Mouse (Mus musculus): ENCODE data around the gene Ubb. TPM values are rescaled to one million over a fixed set of nuclear protein-coding genes. Genes with fewer than 3 reads are reported as not detected.
"Not testable (repeated sequence)": the region's sequence is repeated elsewhere in the genome, so short reads cannot be mapped to it uniquely, and the experiment has no call there.

The Ubb gene
- polyA plus RNA-seq (2015; fragmentation: Nextera tagmentation; extraction: Ambion mirVana), result 2,701 and 2,883 TPM in 2 replicates

- peak within 1 kb of the TSS; percentile 98 for H3K27ac ChIP-seq (replicated peaks)
- WGBS, result under 1% methylated on average over 40 of the region's 40 CpGs
- peak within 1 kb of the TSS; percentile 93 for H3K4me2 ChIP-seq
- no peaks in the 10 kb centered on the region for H3K9me3 ChIP-seq
- H3K36me3 ChIP-seq, result peaks cover 29% of the 10 kb centered on the region
- peak within 1 kb of the TSS; percentile 84 for H3K4me3 ChIP-seq
- H3K4me1 ChIP-seq, result peaks cover 35% of the 10 kb centered on the region
- peak; percentile 92 for ATAC-seq (ENCODE audit: extremely low read depth, insufficient number of reproducible peaks, low FRiP score, low TSS enrichment)
- H3K9ac ChIP-seq, result peak within 1 kb of the TSS; percentile 98
- H3K27me3 ChIP-seq (replicated peaks), result no peaks in the 10 kb centered on the region
Measured at GRCm38 (mm10) chr11:62550727-62551225, at the start of gene Ubb. Ubb (plus strand) TSS chr11:62551171.

- Histone ChIP-seq H3K27ac (replicated peaks) (no peak overlapping the region), H3K9me3 (no peaks in the 10 kb centered on the region), H3K4me1 (no peaks in the 10 kb centered on the region), H3K36me3 (peaks cover 1% of the 10 kb centered on the region; the same call in 1 of the 2 replicates), H3K4me2 (no peak overlapping the region), H3K4me3 (no peak overlapping the region), H3K9ac (no peak overlapping the region), H3K27me3 (replicated peaks) (no peaks in the 10 kb centered on the region)
- 83% methylated on average over 4 of the region's 4 CpGs for WGBS
- no peak for ATAC-seq (ENCODE audit: extremely low read depth, insufficient number of reproducible peaks, low FRiP score, low TSS enrichment)
Measured at GRCm38 (mm10) chr11:62507683-62508082, 43.3 kb upstream of the Ubb start.

GRCm38 (mm10) chr11:62508365-62508764, 42.6 kb upstream of the Ubb start:
- H3K4me1 ChIP-seq; H3K4me3 ChIP-seq; H3K9me3 ChIP-seq; H3K27me3 ChIP-seq (replicated peaks); H3K9ac ChIP-seq; ATAC-seq (ENCODE audit: extremely low read depth, insufficient number of reproducible peaks, low FRiP score, low TSS enrichment); H3K27ac ChIP-seq (replicated peaks); H3K4me2 ChIP-seq; H3K36me3 ChIP-seq: not testable (repeated sequence)
- 91% methylated on average over 13 of the region's 13 CpGs for WGBS

- not testable (repeated sequence) for H3K4me3 ChIP-seq; H3K27ac ChIP-seq (replicated peaks); H3K36me3 ChIP-seq; H3K9ac ChIP-seq; H3K4me1 ChIP-seq; H3K4me2 ChIP-seq; H3K27me3 ChIP-seq (replicated peaks); H3K9me3 ChIP-seq; ATAC-seq (ENCODE audit: extremely low read depth, insufficient number of reproducible peaks, low FRiP score, low TSS enrichment)
- 89% methylated on average over 5 of the region's 5 CpGs for WGBS
Measured at GRCm38 (mm10) chr11:62508816-62509215, 42.2 kb upstream of the Ubb start.

GRCm38 (mm10) chr11:62509571-62509970, 41.4 kb upstream of the Ubb start:
- H3K27ac ChIP-seq (replicated peaks), result no peak overlapping the region
- WGBS, result 70% methylated on average over 3 of the region's 3 CpGs
- H3K36me3 ChIP-seq, result peaks cover 7% of the 10 kb centered on the region; the same call in 1 of the 2 replicates
- no peak overlapping the region for H3K4me2 ChIP-seq
- no peaks in the 10 kb centered on the region for H3K9me3 ChIP-seq
- no peak overlapping the region for H3K9ac ChIP-seq
- no peak overlapping the region for H3K4me3 ChIP-seq
- no peak for ATAC-seq (ENCODE audit: extremely low read depth, insufficient number of reproducible peaks, low FRiP score, low TSS enrichment)
- no peaks in the 10 kb centered on the region for H3K27me3 ChIP-seq (replicated peaks)
- H3K4me1 ChIP-seq, result no peaks in the 10 kb centered on the region

GRCm38 (mm10) chr11:62510956-62511355, 40.0 kb upstream of the Ubb start:
- H3K27ac ChIP-seq (replicated peaks), result no peak overlapping the region
- H3K36me3 ChIP-seq, result peaks cover 7% of the 10 kb centered on the region; the same call in 1 of the 2 replicates
- H3K4me2 ChIP-seq, result no peak overlapping the region
- no peaks in the 10 kb centered on the region for H3K9me3 ChIP-seq
- no peak overlapping the region for H3K9ac ChIP-seq
- no peak for ATAC-seq (ENCODE audit: extremely low read depth, insufficient number of reproducible peaks, low FRiP score, low TSS enrichment)
- H3K4me3 ChIP-seq, result no peak overlapping the region
- no peaks in the 10 kb centered on the region for H3K4me1 ChIP-seq
- WGBS, result 82% methylated on average over 5 of the region's 5 CpGs
- H3K27me3 ChIP-seq (replicated peaks), result no peaks in the 10 kb centered on the region

GRCm38 (mm10) chr11:62511444-62512202, 39.3 kb upstream of the Ubb start:
- H3K27me3 ChIP-seq (replicated peaks), result no peaks in the 10 kb centered on the region
- H3K4me3 ChIP-seq, result no peak overlapping the region
- no peaks in the 10 kb centered on the region for H3K4me1 ChIP-seq
- no peak overlapping the region for H3K4me2 ChIP-seq
- no peaks in the 10 kb centered on the region for H3K9me3 ChIP-seq
- H3K36me3 ChIP-seq, result peaks cover 7% of the 10 kb centered on the region; the same call in 1 of the 2 replicates
- no peak overlapping the region for H3K27ac ChIP-seq (replicated peaks)
- WGBS, result 82% methylated on average over 13 of the region's 13 CpGs
- no peak for ATAC-seq (ENCODE audit: extremely low read depth, insufficient number of reproducible peaks, low FRiP score, low TSS enrichment)
- H3K9ac ChIP-seq, result no peak overlapping the region

- Histone ChIP-seq H3K27ac (replicated peaks) (no peak overlapping the region), H3K9me3 (no peaks in the 10 kb centered on the region), H3K4me2 (no peak overlapping the region), H3K27me3 (replicated peaks) (no peaks in the 10 kb centered on the region), H3K36me3 (peaks cover 10% of the 10 kb centered on the region; the same call in 1 of the 2 replicates), H3K4me1 (no peaks in the 10 kb centered on the region), H3K9ac (no peak overlapping the region), H3K4me3 (no peak overlapping the region)
- no peak for ATAC-seq (ENCODE audit: extremely low read depth, insufficient number of reproducible peaks, low FRiP score, low TSS enrichment)
- 82% methylated on average over 8 of the region's 8 CpGs for WGBS
Measured at GRCm38 (mm10) chr11:62512529-62513080, 38.4 kb upstream of the Ubb start.

GRCm38 (mm10) chr11:62513311-62513710, 37.7 kb upstream of the Ubb start:
- Histone ChIP-seq H3K4me2 (no peak overlapping the region), H3K36me3 (peaks cover 10% of the 10 kb centered on the region; the same call in 1 of the 2 replicates), H3K27me3 (replicated peaks) (no peaks in the 10 kb centered on the region), H3K4me1 (no peaks in the 10 kb centered on the region), H3K27ac (replicated peaks) (no peak overlapping the region), H3K9ac (no peak overlapping the region), H3K9me3 (no peaks in the 10 kb centered on the region), H3K4me3 (no peak overlapping the region)
- 69% methylated on average over 6 of the region's 6 CpGs for WGBS
- ATAC-seq (ENCODE audit: extremely low read depth, insufficient number of reproducible peaks, low FRiP score, low TSS enrichment), result no peak

GRCm38 (mm10) chr11:62518991-62519390, 32.0 kb upstream of the Ubb start:
- Histone ChIP-seq H3K27me3 (replicated peaks) (no peaks in the 10 kb centered on the region), H3K4me1 (peaks cover 6% of the 10 kb centered on the region), H3K27ac (replicated peaks) (no peak overlapping the region; the same call in 1 of the 2 replicates), H3K9me3 (no peaks in the 10 kb centered on the region), H3K4me3 (no peak overlapping the region), H3K4me2 (no peak overlapping the region), H3K9ac (no peak overlapping the region), H3K36me3 (0 out of 2 replicates have a peak, but pooled peaks cover 2% of the 10 kb centered on the region)
- no peak for ATAC-seq (ENCODE audit: extremely low read depth, insufficient number of reproducible peaks, low FRiP score, low TSS enrichment)
- 16% methylated on average over 2 of the region's 2 CpGs for WGBS

- no peak overlapping the region for H3K9ac ChIP-seq
- H3K27ac ChIP-seq (replicated peaks), result no peak overlapping the region
- H3K27me3 ChIP-seq (replicated peaks), result no peaks in the 10 kb centered on the region
- WGBS, result 32% methylated on average over 2 of the region's 2 CpGs
- peaks cover 6% of the 10 kb centered on the region for H3K4me1 ChIP-seq
- ATAC-seq (ENCODE audit: extremely low read depth, insufficient number of reproducible peaks, low FRiP score, low TSS enrichment), result no peak
- H3K4me2 ChIP-seq, result no peak overlapping the region
- H3K9me3 ChIP-seq, result no peaks in the 10 kb centered on the region
- 0 out of 2 replicates have a peak, but pooled peaks cover 3% of the 10 kb centered on the region for H3K36me3 ChIP-seq
- no peak overlapping the region for H3K4me3 ChIP-seq
Measured at GRCm38 (mm10) chr11:62522283-62522682, 28.7 kb upstream of the Ubb start.

Measured in heart, embryonic 13.5 days (tissue).